Mouse (Mus musculus): ENCODE data around the gene Lrmp.

GRCm38 (mm10) chr6:145122423-145123059 is 7.1 kb downstream of the Lrmp start:
- TF ChIP-seq CTCF (IDR thresholded peaks at IDR 0.05; ENCODE audit: borderline replicate concordance, insufficient read depth, low read depth, low read length), result no peak
- TF ChIP-seq POLR2A (IDR thresholded peaks at IDR 0.05; ENCODE audit: borderline replicate concordance, insufficient read depth, low read length), result no peak
